Mouse (Mus musculus): ENCODE measurements around the gene Serpinc1. TPM values are rescaled to one million over a fixed set of nuclear protein-coding genes. Genes with fewer than 3 reads are reported as not detected.
A peak's percentile ranks its signal among the peaks of the same experiment; 100 is the strongest.

Gene Serpinc1
- total and polyA plus RNA-seq, 3 experiments: 0.19 to 1.3 TPM; not detected in 1

- Histone ChIP-seq H3K36me3 (ENCODE audit: control insufficient read depth in 1 of 2, insufficient read depth in 2 of 2, low read length in 2 of 2) (peaks cover 4 to 27% of the 10 kb centered on the region in 2 experiments), H3K27me3 (ENCODE audit: control insufficient read depth in 1 of 2, insufficient read depth in 2 of 2, low read length in 2 of 2) (no peaks in the 10 kb centered on the region), H3K4me1 (ENCODE audit: control insufficient read depth in 1 of 2, insufficient read depth in 2 of 2, low read length in 2 of 2) (0 out of 4 replicates have a peak, but pooled peaks cover 0 to 3% of the 10 kb centered on the region in 2 experiments), H3K79me2 (ENCODE audit: control insufficient read depth, insufficient read depth, low read length, poor library complexity) (peaks cover 38% of the 10 kb centered on the region), H3K9ac (ENCODE audit: control insufficient read depth, low read depth, low read length, poor library complexity, severe bottlenecking) (peak overlapping the region; percentile 98), H3K4me3 (ENCODE audit: control insufficient read depth in 1 of 2, insufficient read depth in 1 of 2, low read depth in 2 of 2, low read length in 2 of 2) (peak overlapping the region; percentile 57 to 65), H3K9me3 (replicated peaks; ENCODE audit: insufficient read depth, low read length) (no peaks in the 10 kb centered on the region), H3K27ac (ENCODE audit: control insufficient read depth, low read depth, low read length) (peak overlapping the region; percentile 78)
- TF ChIP-seq POLR2AphosphoS2 (IDR thresholded peaks at IDR 0.05; ENCODE audit: low read length) (no peak), ETS1 (IDR thresholded peaks at IDR 0.05; ENCODE audit: low read depth, low read length) (no peak), POLR2A (IDR thresholded peaks at IDR 0.05; ENCODE audit: control insufficient read depth in 1 of 2, insufficient read depth in 1 of 2, low read depth in 1 of 2, low read length in 2 of 2, poor library complexity in 1 of 2) (no peak), HCFC1 (IDR thresholded peaks at IDR 0.05; ENCODE audit: low read depth, low read length) (no peak), MYC (IDR thresholded peaks at IDR 0.05; ENCODE audit: low read depth, low read length) (no peak), RAD21 (IDR thresholded peaks at IDR 0.05; ENCODE audit: low read depth, low read length) (no peak), ZNF384 (IDR thresholded peaks at IDR 0.05; ENCODE audit: low read depth, low read length) (no peak), ELF1 (IDR thresholded peaks at IDR 0.05; ENCODE audit: low read depth, low read length) (no peak)
- peak; percentile 59 for DNase-seq (ENCODE audit: low read depth, low spot score)
Observed at GRCm38 (mm10) chr1:161037599-161037998, 59.2 kb downstream of the Serpinc1 start.

GRCm38 (mm10) chr1:161038004-161038403, 59.6 kb downstream of the Serpinc1 start:
- Histone ChIP-seq H3K4me1 (ENCODE audit: control insufficient read depth in 1 of 2, insufficient read depth in 2 of 2, low read length in 2 of 2) (0 out of 4 replicates have a peak, but pooled peaks cover 0 to 2% of the 10 kb centered on the region in 2 experiments), H3K4me3 (ENCODE audit: control insufficient read depth in 1 of 2, insufficient read depth in 1 of 2, low read depth in 2 of 2, low read length in 2 of 2) (peak overlapping the region; percentile 65), H3K36me3 (ENCODE audit: control insufficient read depth in 1 of 2, insufficient read depth in 2 of 2, low read length in 2 of 2) (peaks cover 2 to 27% of the 10 kb centered on the region in 2 experiments), H3K27ac (ENCODE audit: control insufficient read depth, low read depth, low read length) (peak overlapping the region; percentile 78), H3K9ac (ENCODE audit: control insufficient read depth, low read depth, low read length, poor library complexity, severe bottlenecking) (peak overlapping the region; percentile 98), H3K79me2 (ENCODE audit: control insufficient read depth, insufficient read depth, low read length, poor library complexity) (peaks cover 38% of the 10 kb centered on the region), H3K9me3 (replicated peaks; ENCODE audit: insufficient read depth, low read length) (no peaks in the 10 kb centered on the region), H3K27me3 (ENCODE audit: control insufficient read depth in 1 of 2, insufficient read depth in 2 of 2, low read length in 2 of 2) (no peaks in the 10 kb centered on the region)
- peak; percentile 53 for DNase-seq (ENCODE audit: low read depth, low spot score)
- TF ChIP-seq MEF2A (IDR thresholded peaks at IDR 0.05; ENCODE audit: extremely low read depth, insufficient replicate concordance, low read depth, low read length, poor library complexity, severe bottlenecking): no peak
- TF ChIP-seq HCFC1 (IDR thresholded peaks at IDR 0.05; ENCODE audit: low read depth, low read length): no peak
- no peak for TF ChIP-seq EP300 (IDR thresholded peaks at IDR 0.05; ENCODE audit: low read depth in 1 of 2, low read length in 2 of 2)
- 0 out of 2 replicates have a peak, but pooled peaks have one; percentile 13 for TF ChIP-seq POLR2AphosphoS5 (IDR thresholded peaks at IDR 0.05; ENCODE audit: borderline replicate concordance, low read depth, low read length)
- TF ChIP-seq RAD21 (IDR thresholded peaks at IDR 0.05; ENCODE audit: low read depth, low read length): no peak
- no peak for TF ChIP-seq CHD2 (IDR thresholded peaks at IDR 0.05; ENCODE audit: low read length)
- no peak for TF ChIP-seq NRF1 (IDR thresholded peaks at IDR 0.05; ENCODE audit: insufficient read depth, low read depth, low read length, poor library complexity, severe bottlenecking)
- TF ChIP-seq SMC3 (IDR thresholded peaks at IDR 0.05; ENCODE audit: low read depth, low read length): no peak
- TF ChIP-seq JUND (IDR thresholded peaks at IDR 0.05; ENCODE audit: low read depth, low read length): no peak
- TF ChIP-seq POLR2A (IDR thresholded peaks at IDR 0.05; ENCODE audit: control insufficient read depth in 1 of 2, insufficient read depth in 1 of 2, low read depth in 1 of 2, low read length in 2 of 2, poor library complexity in 1 of 2): peak in 1 of 2 experiments; percentile 53; a peak in 1 of 4 replicates
- TF ChIP-seq E2F4 (IDR thresholded peaks at IDR 0.05; ENCODE audit: borderline replicate concordance, low read depth, low read length): no peak
- no peak for TF ChIP-seq TCF12 (IDR thresholded peaks at IDR 0.05; ENCODE audit: low read depth, low read length)
